Mouse (Mus musculus) spleen, embryonic (tissue): ENCODE data around the gene Gm47996.
"Not testable (repeated sequence)": the region's sequence is repeated elsewhere in the genome, so short reads cannot be mapped to it uniquely, and the experiment has no call there.

Experiments used
- CTCF ChIA-PET: fragments of 350-600 bp; sonication (Branson Sonifier 250); formaldehyde crosslinking; loops from one replicate; lab custom pipeline; 2022; lab: Charles Lee

Gene Gm47996

DNA sequence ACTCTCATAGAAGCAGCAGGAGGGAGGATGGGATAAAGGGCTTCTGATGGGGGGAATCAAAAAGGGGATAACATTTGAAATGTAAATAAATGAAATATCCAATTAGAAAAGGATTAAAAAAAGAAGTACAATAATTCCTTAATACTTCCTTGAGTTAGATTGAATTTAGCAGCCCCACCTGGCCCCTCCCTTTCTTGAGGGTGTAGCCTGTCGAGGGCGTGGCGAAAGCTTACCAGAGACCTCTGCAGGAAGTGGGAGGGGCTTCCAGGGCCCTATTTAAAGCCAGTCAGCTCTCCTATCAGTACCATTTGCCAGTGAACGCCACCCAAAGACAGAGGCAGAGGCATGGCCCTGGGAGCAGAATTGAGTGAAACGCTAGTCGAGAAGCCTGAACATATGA is 6.1 kb upstream of the Gm47996 start, which contains the start of gene 3110040M04Rik:
Gene 3110040M04Rik, plus strand, starts transcription at position 304 of the 400 bp plus-strand sequence.
- CTCF ChIA-PET, result not testable (repeated sequence)

DNA sequence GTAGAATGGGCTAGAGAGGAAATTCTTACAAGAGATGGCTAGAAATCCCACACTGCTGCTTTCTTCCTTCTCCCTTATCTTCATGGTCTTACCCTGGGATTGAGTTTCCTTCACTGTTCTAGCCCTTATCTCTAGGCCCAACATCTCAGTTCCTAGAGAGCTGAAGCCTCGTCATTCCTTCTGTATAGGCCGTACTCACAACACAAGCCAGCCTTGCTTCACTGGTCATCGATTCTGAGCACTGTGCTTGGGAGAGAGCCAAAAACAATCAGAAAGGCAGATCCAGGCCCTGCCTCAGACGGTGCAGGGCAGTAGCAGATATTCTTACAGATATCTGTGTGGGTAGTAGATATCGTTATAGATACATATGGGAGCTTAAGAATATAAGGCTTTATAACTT is 1.4 kb upstream of the Gm47996 start:
- CTCF ChIA-PET, result not testable (repeated sequence)

DNA sequence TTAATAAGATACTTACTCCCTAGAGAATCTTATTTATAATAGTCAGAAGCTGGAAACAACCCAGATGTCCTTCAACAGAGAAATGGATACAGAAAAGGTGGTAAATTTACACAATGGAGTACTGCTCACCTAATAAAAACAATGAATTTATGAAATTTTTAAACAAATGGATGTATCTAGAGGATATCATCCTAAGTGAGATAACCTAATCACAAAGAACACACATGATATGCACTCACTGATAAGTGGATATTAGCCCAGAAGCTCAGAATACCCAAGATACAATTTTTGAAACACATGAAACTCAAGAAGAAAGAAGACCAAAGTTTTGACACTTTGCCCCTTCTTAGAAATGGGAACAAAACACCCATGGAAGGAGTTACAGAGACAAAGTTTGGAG is 987 bp upstream of the Gm47996 start:
- CTCF ChIA-PET, result not testable (repeated sequence)

DNA sequence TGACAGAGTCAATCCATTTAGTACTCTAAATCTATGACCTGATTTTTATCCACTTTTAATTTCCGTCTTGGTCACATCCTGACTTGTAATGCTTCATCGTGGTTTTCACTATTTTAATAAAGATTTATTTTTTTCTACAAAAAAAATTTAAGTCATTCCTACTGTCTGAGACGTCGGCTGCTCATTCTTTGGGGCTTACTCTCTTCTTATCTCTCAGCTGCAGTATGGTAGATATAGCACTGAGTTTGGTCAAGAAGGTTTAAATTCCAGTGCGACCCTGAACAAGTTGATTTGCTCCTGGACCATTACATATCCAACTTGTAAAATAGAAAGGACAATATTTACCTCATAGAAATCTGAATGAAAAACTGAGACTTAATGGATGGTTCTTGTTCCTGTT is 1.7 kb downstream of the Gm47996 start:
- CTCF ChIA-PET, result not testable (repeated sequence)

DNA sequence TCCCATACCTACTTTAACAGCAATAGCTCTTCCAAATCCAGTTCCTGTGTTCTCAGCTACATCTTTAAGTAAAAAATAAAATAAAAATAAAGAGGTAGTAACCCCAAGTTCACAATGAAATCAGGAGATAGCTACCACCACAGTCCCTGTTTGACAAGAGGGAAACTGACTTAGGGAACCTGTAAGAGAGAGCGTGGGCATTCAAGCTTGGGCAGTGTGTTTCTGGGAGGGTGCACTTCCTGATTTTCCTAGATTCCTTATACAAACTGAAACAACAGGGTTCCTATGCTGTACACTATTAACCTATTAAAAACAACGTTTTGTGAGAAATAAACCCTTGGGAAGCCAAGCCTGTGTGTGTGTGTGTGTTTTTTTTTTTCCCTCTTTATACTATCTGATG is 4.9 kb downstream of the Gm47996 start:
- CTCF ChIA-PET, result no interaction called here

DNA sequence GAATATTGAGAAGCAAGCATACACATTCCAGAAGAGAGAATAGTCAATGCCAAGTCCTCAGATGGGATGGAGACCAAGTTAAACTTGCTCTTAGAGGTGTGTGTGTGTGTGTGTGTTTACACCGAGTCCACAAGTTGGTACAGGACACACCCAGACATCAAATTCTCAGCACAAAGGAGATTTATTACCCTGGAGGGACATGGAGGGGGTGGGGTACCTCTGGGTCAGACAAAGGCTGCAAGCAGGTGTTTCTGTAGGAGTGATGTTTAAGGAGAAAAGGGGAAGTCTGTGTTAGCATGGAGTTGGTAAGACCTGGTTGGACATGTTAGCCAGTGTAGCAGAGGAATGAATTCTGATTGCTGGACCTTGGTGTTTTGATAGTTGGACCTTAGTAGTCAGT is 6.1 kb downstream of the Gm47996 start:
- CTCF ChIA-PET, result no interaction called here

DNA sequence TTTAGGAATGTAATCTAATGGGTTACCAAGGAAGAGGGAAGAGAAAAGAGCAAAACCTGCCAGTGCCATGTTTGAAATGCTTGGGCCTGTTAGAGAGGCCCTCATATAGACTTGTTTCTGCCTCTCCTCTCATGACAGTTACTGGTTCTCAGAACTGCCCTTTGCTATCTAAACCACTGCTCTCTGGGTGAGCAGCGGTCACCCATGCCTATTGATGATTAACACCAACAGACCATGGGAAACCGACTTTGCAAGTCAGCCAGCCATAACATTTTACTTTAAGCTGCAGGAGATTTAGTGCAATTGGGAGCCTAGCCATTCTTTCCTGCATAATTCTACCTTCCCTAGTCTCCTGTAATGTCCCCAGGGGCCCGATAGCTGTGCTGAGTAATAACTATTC is 6.5 kb downstream of the Gm47996 start:
- CTCF ChIA-PET, result interaction anchor here (0.6 kb wide), 1 partner anchor 909 kb away, joined by 4 read pairs; no protein-coding TSS in a partner anchor

DNA sequence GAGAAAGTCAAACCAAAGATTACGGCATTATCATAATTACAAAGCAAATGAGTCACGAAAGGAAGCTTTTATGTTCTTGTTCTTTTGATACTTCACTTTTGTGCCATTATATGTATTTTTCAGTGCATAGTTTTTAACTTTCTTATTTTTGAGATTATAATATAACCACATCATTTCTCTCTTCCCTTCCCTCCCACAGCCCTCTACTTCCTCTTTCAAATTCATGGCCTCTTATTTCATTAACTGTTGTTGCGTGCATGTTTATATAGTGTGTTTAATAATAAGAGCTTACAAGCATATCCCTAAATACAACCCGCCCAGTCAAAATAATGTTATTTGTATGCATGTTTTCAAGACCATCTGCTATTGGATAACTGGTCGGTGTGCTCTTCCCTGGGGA is 9.1 kb downstream of the Gm47996 start:
- CTCF ChIA-PET, result no interaction called here

DNA sequence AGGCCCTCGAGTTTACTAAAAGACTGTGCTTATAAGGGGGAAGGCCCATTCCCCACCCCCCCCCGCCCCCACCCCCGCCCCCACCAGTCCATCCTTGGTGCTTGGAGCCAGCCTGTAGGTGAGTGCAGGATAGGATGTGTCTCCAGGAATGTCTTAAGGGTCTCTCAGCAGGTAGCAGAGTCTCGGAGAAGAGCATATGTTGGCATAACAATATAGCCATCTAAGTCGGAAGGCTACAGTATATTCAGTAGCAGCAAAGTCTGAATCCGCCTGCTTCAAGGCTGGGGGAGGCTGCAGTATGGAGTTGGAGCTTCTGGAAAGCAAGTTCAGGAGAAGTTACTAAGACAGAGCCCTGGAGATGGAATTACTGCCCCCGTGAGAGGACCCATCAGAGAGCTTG is 10.2 kb downstream of the Gm47996 start:
- CTCF ChIA-PET, result no interaction called here

DNA sequence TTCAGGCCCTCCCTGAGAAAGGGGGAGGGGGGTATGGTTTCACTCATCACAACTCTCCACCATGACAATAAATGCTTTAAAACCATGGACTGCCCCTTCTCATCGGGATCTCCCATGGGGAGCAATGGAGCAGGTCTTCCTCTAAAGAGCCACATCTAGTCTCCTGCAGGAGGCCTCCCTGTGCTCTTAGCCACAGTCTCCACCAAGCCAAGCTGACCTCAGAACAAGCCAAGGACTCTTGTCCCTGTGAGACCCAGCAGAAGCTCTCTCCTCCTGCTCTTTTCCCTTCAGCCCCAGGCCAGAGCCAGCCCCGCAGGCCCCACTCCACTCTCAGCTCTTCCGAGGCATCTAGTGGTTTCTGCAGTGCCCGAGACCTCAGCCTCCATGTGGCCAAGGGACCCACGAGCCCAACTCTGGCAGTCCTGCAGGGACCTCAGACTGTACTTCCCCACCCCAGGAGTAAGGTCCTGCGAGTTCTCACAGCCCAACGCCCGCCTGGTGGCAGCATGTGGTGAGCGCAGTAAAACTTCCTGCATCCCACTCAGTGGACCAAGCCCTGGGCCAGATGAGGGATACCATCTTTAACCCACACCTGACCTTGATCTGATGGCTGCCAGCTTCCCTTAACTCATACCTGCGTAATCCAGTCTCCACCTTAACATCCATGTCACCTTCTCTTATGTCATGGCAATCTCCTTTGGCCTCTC is 12.8 kb downstream of the Gm47996 start:
- CTCF ChIA-PET, result no interaction called here

DNA sequence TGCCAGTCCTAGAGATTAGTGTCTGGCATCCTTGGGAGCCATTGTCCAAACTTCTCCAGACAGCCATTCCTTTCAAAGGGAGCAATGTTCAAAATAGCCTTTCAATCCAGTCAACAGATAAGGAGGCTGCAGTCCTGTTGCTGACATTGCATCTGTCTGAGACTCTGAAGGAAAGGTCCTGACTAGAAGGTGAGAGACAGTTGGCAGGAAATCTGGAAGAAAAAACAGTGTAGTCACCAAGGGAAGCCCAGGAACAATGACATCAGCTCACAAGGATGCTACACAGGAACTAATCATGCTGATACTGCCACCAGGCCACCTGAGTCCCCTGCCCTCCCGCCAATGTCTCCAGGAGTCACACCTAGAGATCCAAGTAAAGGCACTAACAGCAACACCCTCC is 13.4 kb downstream of the Gm47996 start:
- CTCF ChIA-PET, result no interaction called here

DNA sequence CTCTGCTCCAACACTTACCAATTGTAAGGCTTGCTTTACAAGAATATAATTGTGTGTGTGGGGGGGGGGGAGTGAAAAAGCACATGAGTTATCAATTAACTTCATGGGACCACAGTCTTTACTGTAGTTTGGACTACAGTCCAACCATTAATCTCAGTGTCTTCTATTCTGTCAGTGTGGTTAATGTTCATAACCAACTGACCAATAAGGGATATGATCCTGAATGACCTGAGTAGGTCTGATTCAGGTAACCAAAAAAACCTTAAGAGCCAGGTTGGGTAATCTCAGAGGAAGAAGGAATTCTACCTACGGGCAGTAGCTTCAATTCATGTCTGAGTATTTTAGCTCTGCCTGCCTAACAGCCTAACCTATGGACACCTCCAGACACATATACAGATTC is 14.6 kb downstream of the Gm47996 start:
- CTCF ChIA-PET, result no interaction called here

DNA sequence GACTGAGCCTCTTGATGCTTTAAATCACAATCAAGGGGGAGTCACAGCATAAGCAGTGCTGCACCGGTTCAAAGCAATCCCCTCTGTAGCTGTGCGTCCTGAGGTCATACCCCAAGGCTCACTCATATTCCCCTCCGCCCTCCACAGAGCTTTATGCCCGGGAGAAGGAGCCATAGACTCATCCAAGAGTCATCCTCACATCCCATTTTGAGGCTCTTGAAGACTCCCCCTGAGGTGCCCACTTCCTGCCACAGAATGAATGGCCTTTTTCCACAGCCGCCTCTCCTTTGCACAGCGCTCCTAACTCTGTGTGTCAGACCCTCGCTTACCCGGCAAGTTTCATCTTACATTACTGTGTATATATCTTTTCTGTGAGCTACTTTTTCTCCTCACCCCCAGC is 17.6 kb downstream of the Gm47996 start:
- CTCF ChIA-PET, result no interaction called here

DNA sequence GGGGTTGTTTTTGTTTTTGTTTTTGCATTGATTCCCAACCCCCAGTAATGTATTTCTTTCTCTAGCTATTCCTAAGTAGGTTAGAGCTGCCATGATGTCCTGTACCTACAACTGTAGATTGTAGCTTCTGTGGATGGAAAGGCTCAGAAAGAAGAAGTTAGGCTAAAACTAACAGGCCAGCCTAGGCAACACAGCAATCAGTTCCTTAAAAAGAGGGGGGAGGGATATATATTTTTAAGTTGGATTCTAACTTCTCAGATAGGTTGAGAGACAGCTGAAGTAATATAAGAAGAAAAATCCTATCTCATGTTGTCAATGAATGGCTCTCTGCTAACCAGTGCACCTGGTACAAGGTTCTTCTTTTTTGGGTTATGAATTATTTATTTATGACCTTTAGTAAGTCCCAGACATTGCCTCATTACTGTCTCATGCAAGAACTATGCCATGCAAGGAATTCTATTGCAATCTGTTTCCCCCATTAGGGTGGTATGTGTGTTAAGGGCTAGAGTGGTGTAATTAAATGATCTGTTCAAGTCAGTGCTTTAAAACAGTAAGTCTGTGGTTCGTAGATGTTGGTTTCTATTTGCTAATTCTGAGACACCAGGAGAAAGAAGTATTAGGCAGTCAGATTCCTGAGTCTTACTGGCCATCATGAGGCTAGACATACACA is 18.5 kb downstream of the Gm47996 start:
- CTCF ChIA-PET, result no interaction called here

DNA sequence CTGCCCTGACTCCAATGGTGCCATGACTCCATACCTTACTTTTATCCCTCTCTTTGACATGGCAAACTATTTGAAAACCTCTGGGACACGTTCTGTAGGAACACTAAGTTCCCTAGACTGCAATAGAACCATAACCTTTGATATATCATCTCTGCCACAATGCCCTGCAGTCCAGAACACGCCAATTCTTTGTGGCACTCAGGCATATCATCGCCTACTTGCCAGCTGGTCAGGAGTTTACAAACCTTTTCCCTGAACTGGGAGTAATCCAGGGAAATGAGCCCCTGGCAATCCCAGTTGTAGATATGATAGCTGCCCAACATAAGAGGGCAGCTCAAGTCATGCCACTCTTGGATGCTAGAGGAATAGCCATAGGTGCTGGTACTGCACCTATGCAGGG is 22.4 kb downstream of the Gm47996 start:
- CTCF ChIA-PET, result no interaction called here

DNA sequence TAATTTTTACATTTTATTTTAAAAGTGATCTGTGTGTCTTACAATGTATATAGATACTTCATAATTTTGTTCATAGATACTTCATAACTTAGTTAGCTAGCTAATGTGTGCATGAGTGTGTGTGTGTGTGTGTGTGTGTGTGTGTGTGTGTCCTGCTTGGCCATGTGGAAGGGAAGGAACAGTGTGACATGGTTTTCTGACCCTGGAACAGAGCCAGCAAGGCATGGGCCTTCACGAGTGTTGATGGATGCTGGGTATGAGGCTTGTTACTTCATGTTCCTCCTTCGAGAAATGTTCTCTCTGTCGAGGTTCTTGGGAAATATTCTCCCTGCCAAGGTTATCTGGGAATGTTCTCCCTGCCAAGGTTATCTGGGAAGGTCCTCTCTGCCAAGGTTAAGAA is 23.8 kb downstream of the Gm47996 start:
- CTCF ChIA-PET, result no interaction called here

DNA sequence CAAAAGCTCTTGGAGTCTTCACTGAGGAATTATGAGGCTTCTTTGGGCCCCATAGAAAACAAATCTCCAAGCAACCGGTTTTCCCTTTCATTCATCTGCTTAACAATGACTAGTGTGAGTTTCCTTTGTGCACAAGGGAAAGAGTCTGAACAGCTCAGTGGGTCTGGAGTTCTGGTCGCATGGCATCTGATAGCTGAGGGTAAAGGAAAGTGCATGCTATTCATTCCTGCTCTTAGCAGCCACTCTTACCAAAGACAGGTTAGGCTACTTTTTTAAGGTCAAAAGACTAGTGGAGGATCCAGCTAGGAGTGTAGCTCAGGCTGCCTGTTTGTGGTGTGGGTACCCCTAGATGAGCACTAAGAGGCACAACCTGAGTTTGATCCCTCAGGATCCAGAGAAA is 25.6 kb downstream of the Gm47996 start:
- CTCF ChIA-PET, result no interaction called here

DNA sequence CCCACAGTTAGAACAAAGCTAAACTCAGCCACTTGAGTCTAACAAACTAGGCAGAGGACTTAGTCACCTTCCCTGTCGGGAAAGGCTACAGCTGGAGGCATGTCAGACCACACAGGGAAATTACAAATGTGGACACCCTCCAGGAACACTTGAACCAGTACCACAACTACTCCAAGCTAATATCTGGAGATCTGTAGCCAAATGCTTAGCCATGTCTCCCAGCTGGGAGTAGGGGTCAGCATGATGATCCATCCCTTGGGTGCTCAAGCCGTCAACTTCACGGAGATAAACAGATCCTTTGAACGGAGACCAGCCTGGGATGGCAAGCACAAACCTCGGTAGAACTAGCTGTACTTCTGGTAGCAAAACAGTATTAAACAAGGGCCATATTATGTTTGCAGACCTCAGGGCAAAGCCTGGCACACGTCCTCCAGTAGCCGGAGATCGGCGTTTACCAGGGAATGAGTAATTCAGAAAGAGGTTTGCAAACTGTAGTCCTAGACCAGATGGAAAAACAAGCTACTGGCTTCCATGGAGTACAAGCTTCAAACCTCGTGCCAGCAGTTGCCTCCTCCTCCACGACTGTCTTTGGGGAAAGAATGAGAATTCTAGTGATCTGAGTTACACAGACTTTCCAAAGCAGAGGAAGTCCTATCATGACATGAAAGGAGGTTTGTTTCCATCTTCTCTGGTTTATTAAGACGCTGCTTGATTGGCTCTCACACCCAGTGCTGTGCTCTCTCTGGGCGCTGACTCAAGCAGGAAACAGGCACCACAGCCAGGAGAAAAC is 26.4 kb downstream of the Gm47996 start:
- CTCF ChIA-PET, result no interaction called here

DNA sequence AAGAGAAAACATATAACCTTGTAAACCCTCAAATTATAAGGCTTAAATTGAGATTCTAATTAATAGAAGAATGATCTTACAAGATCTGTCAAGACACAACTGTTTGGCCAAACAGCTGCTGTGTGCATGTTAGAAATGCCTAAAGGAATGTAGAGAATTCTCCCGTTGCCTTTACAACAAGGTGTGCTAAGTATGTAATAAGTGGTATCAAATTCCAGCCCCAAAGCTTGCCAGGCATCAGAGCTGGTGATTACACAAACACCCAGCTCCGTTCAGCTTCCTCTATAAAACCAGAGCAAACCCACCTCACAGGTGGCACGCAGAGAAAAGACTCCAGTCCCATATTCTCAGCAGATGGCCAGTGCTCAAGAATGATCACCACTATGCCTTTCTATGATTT is 27.8 kb downstream of the Gm47996 start:
- CTCF ChIA-PET, result interaction anchor here (0.7 kb wide), 1 partner anchor 66 kb away, joined by 3 read pairs; no protein-coding TSS in a partner anchor

DNA sequence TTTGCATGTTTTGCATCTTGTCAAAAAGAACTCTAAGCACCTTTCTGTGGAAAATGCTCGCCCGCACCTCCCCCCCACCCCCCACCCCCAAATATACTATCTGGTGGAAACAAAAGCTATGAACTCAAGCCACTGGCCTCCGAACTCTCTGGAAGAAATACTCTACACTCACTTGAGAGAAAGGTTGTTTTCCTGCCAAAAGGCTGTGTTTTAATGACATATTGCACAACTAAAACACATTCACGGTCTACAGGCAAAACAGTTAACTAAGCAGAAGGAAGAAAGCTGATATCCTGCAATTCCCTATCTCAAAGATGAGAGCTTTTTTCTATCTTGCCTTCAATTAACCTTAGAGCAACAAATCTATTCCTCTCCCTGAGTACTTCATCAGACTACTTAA is 33.4 kb downstream of the Gm47996 start:
- CTCF ChIA-PET, result no interaction called here

DNA sequence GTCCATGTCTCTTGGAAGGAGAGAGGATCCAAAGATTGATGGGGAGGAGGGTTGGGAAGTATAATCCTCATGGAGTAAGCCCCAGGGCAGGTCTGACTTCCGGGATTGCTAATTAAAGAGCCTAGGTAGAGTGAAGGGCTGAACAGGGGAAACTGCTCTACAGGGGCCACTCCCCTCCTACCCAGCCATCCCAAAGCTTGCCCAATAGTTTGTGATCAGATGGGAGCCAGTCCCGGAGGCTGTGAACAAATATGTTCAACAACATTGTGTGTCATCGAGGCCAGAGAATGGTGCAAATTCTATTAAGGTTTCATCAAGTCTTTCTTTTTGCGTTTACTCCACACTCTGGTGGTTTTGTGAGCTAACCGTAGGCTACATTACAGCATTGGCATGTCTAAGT is 34.1 kb downstream of the Gm47996 start:
- CTCF ChIA-PET, result no interaction called here

DNA sequence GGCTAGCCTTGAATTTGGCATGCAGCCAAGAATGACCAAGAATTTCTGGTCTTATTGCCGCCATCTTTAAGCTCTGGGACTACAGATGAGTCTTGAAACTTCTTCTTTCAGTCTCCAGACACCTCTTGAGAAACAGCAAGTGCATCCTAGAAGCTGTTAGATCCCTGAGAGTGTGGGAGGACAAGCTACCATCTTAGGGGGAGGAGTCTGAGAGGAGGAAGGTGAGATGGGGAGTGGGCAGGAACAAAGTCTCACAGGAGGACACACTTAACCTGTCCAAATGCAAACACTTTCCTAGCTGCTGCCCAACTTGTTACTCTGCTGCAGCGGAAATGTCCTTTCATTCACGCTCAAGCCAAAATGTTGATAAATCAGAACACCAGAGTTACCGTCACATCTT is 34.8 kb downstream of the Gm47996 start:
- CTCF ChIA-PET, result interaction anchor here (0.7 kb wide), 1 partner anchor 98 kb away, joined by 5 read pairs; no protein-coding TSS in a partner anchor
